Mouse (Mus musculus): ENCODE results near the gene AI467606.

DNA sequence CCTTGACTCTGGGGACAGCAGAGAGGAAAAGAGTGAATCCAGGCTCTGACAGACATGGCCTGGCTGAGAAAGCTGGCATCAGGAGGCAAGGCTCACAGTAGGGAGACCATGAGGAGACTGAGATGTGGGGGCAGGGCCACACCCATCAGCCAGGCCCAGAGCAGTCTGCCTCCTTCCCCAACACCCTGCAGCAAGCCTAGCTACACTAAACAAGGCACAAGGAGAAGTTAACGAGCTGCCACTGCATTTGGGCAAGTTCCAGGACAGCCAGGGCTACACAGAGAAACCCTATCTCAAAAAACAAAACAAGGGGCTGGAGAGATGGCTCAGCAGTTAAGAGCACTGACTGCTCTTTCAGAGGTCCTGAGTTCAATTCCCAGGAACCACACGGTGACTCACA lies 51.1 kb downstream of the AI467606 start:
- no peak for TF ChIP-seq CTCF (IDR thresholded peaks at IDR 0.05; ENCODE audit: extremely low read depth, insufficient read depth, insufficient read length, insufficient replicate concordance)
- TF ChIP-seq POLR2A (IDR thresholded peaks at IDR 0.05; ENCODE audit: low read depth, low read length) = no peak
